Mouse (Mus musculus): ENCODE results near the gene Ly6g.

DNA sequence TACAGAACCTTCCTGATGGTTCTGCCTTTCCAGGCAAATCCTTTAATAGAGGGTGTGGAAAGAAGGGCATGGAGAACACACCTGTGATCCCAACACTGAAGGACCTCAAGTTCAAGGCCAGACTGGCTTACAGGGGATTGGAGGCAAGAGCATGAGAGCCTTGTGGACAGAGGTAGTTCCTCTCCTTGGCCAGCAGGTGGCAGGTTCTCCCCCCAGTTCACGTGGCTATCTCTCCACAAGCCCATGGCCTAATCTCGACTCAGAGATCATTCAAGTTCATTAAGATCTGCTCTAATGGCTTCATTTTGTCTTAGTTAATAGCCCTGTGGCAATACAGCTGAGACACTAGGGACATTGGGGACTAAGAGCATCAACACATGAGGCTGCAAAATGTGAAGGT lies 35.0 kb upstream of the Ly6g start:
- TF ChIP-seq POLR2AphosphoS2 (IDR thresholded peaks at IDR 0.05; ENCODE audit: low read length) = no peak
- no peak for TF ChIP-seq E2F4 (IDR thresholded peaks at IDR 0.05; ENCODE audit: borderline replicate concordance, low read depth, low read length)
- no peak for TF ChIP-seq POLR2A (IDR thresholded peaks at IDR 0.05; ENCODE audit: control insufficient read depth in 1 of 2, insufficient read depth in 1 of 2, low read depth in 1 of 2, low read length in 2 of 2, poor library complexity in 1 of 2)
- TF ChIP-seq GATA1 (IDR thresholded peaks at IDR 0.05; ENCODE audit: low read depth, low read length) = no peak
- TF ChIP-seq USF1 (IDR thresholded peaks at IDR 0.05; ENCODE audit: low read depth, low read length) = peak; percentile 51
- TF ChIP-seq ZC3H11A (IDR thresholded peaks at IDR 0.05; ENCODE audit: low read depth, low read length) = no peak
- peak; percentile 61 to 80 (median 71) for TF ChIP-seq CTCF (IDR thresholded peaks at IDR 0.05 in 2 of 3, conservative IDR thresholded peaks at IDR 0.05 in 1 of 3; ENCODE audit: control insufficient read depth in 1 of 3, insufficient read depth in 1 of 3, low read depth in 2 of 3, low read length in 3 of 3, poor library complexity in 1 of 3, severe bottlenecking in 1 of 3)
- TF ChIP-seq MAX (IDR thresholded peaks at IDR 0.05; ENCODE audit: low read length) = no peak
- no peak for TF ChIP-seq ZNF384 (IDR thresholded peaks at IDR 0.05; ENCODE audit: low read depth, low read length)
- no peak for TF ChIP-seq NRF1 (IDR thresholded peaks at IDR 0.05; ENCODE audit: insufficient read depth, low read depth, low read length, poor library complexity, severe bottlenecking)
- TF ChIP-seq NELFE (IDR thresholded peaks at IDR 0.05; ENCODE audit: low read depth, low read length) = no peak
- TF ChIP-seq EP300 (IDR thresholded peaks at IDR 0.05; ENCODE audit: low read depth in 1 of 2, low read length in 2 of 2) = no peak
- TF ChIP-seq ZKSCAN1 (IDR thresholded peaks at IDR 0.05; ENCODE audit: low read depth, low read length) = no peak
- TF ChIP-seq TCF12 (IDR thresholded peaks at IDR 0.05; ENCODE audit: low read depth, low read length) = no peak
